Mouse (Mus musculus): ENCODE measurements around the gene Vmn2r81. TPM values are rescaled to one million over a fixed set of nuclear protein-coding genes. Genes with fewer than 3 reads are reported as not detected.
"Not testable (repeated sequence)": the region's sequence is repeated elsewhere in the genome, so short reads cannot be mapped to it uniquely, and the experiment has no call there.

The Vmn2r81 gene
- total RNA-seq (2015; ENCODE audit: low replicate concordance) (not detected in 2 replicates), total RNA-seq (2017; ENCODE audit: low replicate concordance) (not detected in 2 replicates)

- ATAC-seq (replicated peaks; ENCODE audit: low FRiP score, poor library complexity, severe bottlenecking): not testable (repeated sequence)
Measured at GRCm38 (mm10) chr10:79247392-79247791, at the start of gene Vmn2r81. Gene Vmn2r81 (plus strand): TSS chr10:79247692.

GRCm38 (mm10) chr10:79199973-79200372, 47.5 kb upstream of the Vmn2r81 start:
- not testable (repeated sequence) for ATAC-seq (replicated peaks; ENCODE audit: low FRiP score, poor library complexity, severe bottlenecking)

- no peak for ATAC-seq (replicated peaks; ENCODE audit: low FRiP score, poor library complexity, severe bottlenecking)
Measured at GRCm38 (mm10) chr10:79220432-79220831, 27.1 kb upstream of the Vmn2r81 start.

GRCm38 (mm10) chr10:79221606-79222005, 25.9 kb upstream of the Vmn2r81 start:
- no peak for ATAC-seq (replicated peaks; ENCODE audit: low FRiP score, poor library complexity, severe bottlenecking)

- ATAC-seq (replicated peaks; ENCODE audit: low FRiP score, poor library complexity, severe bottlenecking): no peak
Measured at GRCm38 (mm10) chr10:79222214-79222613, 25.3 kb upstream of the Vmn2r81 start.

- ATAC-seq (replicated peaks; ENCODE audit: low FRiP score, poor library complexity, severe bottlenecking): not testable (repeated sequence)
Measured at GRCm38 (mm10) chr10:79322033-79322736, 74.7 kb downstream of the Vmn2r81 start.

- ATAC-seq (replicated peaks; ENCODE audit: low FRiP score, poor library complexity, severe bottlenecking): no peak
Measured at GRCm38 (mm10) chr10:79322737-79323086, 75.2 kb downstream of the Vmn2r81 start.

Other genes with a start within 250 kb of the Vmn2r81 start
- not detected in 2 replicates for gene Olfr1351, start 235.2 kb upstream of the Vmn2r81 start, total RNA-seq (2015; ENCODE audit: low replicate concordance)
- not detected in 2 replicates for gene Olfr1351, start 235.2 kb upstream of the Vmn2r81 start, total RNA-seq (2017; ENCODE audit: low replicate concordance)
- gene Olfr57, start 219.0 kb upstream of the Vmn2r81 start, total RNA-seq (2015; ENCODE audit: low replicate concordance): not detected in 2 replicates
- gene Olfr57, start 219.0 kb upstream of the Vmn2r81 start, total RNA-seq (2017; ENCODE audit: low replicate concordance): not detected in 2 replicates
- 4.0 and 8.4 TPM in 2 replicates for gene 2610008E11Rik, start 150.1 kb upstream of the Vmn2r81 start, total RNA-seq (2015; ENCODE audit: low replicate concordance)
- gene 2610008E11Rik, start 150.1 kb upstream of the Vmn2r81 start, total RNA-seq (2017; ENCODE audit: low replicate concordance): 5.3 and 12.1 TPM in 2 replicates
- gene Vmn2r80, start 98.9 kb upstream of the Vmn2r81 start, total RNA-seq (2015; ENCODE audit: low replicate concordance): not detected in 2 replicates
- not detected in 2 replicates for gene Vmn2r80, start 98.9 kb upstream of the Vmn2r81 start, total RNA-seq (2017; ENCODE audit: low replicate concordance)
- gene Vmn2r82, start 108.8 kb downstream of the Vmn2r81 start, total RNA-seq (2015; ENCODE audit: low replicate concordance): not detected in 2 replicates
- gene Vmn2r82, start 108.8 kb downstream of the Vmn2r81 start, total RNA-seq (2017; ENCODE audit: low replicate concordance): not detected in 2 replicates
- gene Vmn2r83, start 221.0 kb downstream of the Vmn2r81 start, total RNA-seq (2015; ENCODE audit: low replicate concordance): not detected in 2 replicates
- gene Vmn2r83, start 221.0 kb downstream of the Vmn2r81 start, total RNA-seq (2017; ENCODE audit: low replicate concordance): not detected in 2 replicates